Mouse (Mus musculus) hindbrain, embryonic 12.5 days (tissue): ENCODE measurements around the gene Dagla. TPM values are rescaled to one million over a fixed set of nuclear protein-coding genes. Genes with fewer than 3 reads are reported as not detected.

Experiments
- ATAC-seq: fragments of 200-750 bp; cut with Nextera tagmentation; 2 replicates; pipeline ENCODE4 v1.8.0; 2017; ENCODE audit warnings: moderate TSS enrichment; ENCODE audit not compliant: low FRiP score
- H3K27ac ChIP-seq: fragments of 300-500 bp; sonication (generic); 2 replicates; pipeline ENCODE4 v1.5.1; 2016; ENCODE audit warnings: mild to moderate bottlenecking
- H3K27me3 ChIP-seq: fragments of 300-500 bp; sonication (generic); 2 replicates; pipeline ENCODE4 v1.6.1; 2016; ENCODE audit warnings: mild to moderate bottlenecking
- H3K36me3 ChIP-seq: fragments of 300-500 bp; sonication (generic); 2 replicates; pipeline ENCODE4 v1.6.1; 2016; ENCODE audit warnings: mild to moderate bottlenecking
- H3K4me1 ChIP-seq: fragments of 300-500 bp; sonication (generic); 2 replicates; pipeline ENCODE4 v1.6.1; 2016
- H3K4me2 ChIP-seq: fragments of 300-500 bp; sonication (generic); replicated peaks from 2 replicates; pipeline ENCODE4 v1.6.1; 2016; ENCODE audit warnings: mild to moderate bottlenecking
- H3K4me3 ChIP-seq: fragments of 300-500 bp; sonication (generic); 2 replicates; pipeline ENCODE4 v1.5.1; 2016; ENCODE audit warnings: mild to moderate bottlenecking
- H3K9ac ChIP-seq: fragments of 300-500 bp; sonication (generic); 2 replicates; pipeline ENCODE4 v1.6.1; 2016; ENCODE audit warnings: mild to moderate bottlenecking, moderate library complexity
- H3K9me3 ChIP-seq: fragments of 300-500 bp; sonication (generic); replicated peaks from 2 replicates; pipeline ENCODE4 v1.6.1; 2016; ENCODE audit warnings: mild to moderate bottlenecking
- WGBS: fragments of 180-500 bp; shearing (Covaris S2); methylation state at CpG from one replicate; pipeline ENCODE4 v1.1.7; 2016; 5-methylcytosine and 5-hydroxymethylcytosine counted together
- polyA plus RNA-seq: library from polyadenylated mRNA; unstranded; fragments of >200 nt; fragmentation: Nextera tagmentation; extraction: Ambion mirVana; gene quantifications from 2 replicates; pipeline ENCODE4 v1.2.1, GENCODE M21; 2016

The Dagla gene
- polyA plus RNA-seq, 1 experiment from 2014 or later: 5.1 TPM

- Histone ChIP-seq H3K4me3 (peak within 1 kb of the TSS; percentile 82), H3K9ac (peak within 1 kb of the TSS; percentile 80), H3K27me3 (no peaks in the 10 kb centered on the region), H3K36me3 (peaks cover 49% of the 10 kb centered on the region), H3K27ac (peak within 1 kb of the TSS; percentile 73), H3K9me3 (no peaks in the 10 kb centered on the region), H3K4me2 (peak within 1 kb of the TSS; percentile 86), H3K4me1 (peaks cover 17% of the 10 kb centered on the region)
- under 1% methylated on average over 40 of the region's 40 CpGs for WGBS
- peak; percentile 92 for ATAC-seq
These were observed 100.6 kb downstream of the Dagla start, which contains the start of the genes Tmem258 and Fen1 for GRCm38 (mm10) chr19:10203848-10204615. Gene Tmem258 (plus strand): TSS chr19:10204014. Gene Fen1 (minus strand): TSS chr19:10204169.

GRCm38 (mm10) chr19:10203146-10203847 is 101.4 kb downstream of the Dagla start:
- peaks cover 17% of the 10 kb centered on the region for H3K4me1 ChIP-seq
- H3K27ac ChIP-seq: peak overlapping the region; percentile 73
- ATAC-seq: no peak; the same call in 1 of the 2 replicates
- peak overlapping the region; percentile 82 for H3K4me3 ChIP-seq
- peak overlapping the region; percentile 86 for H3K4me2 ChIP-seq
- H3K36me3 ChIP-seq: peaks cover 44% of the 10 kb centered on the region
- H3K27me3 ChIP-seq: no peaks in the 10 kb centered on the region
- no peaks in the 10 kb centered on the region for H3K9me3 ChIP-seq
- 3% methylated on average over 23 of the region's 23 CpGs for WGBS
- peak overlapping the region; percentile 80 for H3K9ac ChIP-seq

- Histone ChIP-seq H3K27me3 (no peaks in the 10 kb centered on the region), H3K4me3 (no peak overlapping the region), H3K36me3 (peaks cover 55% of the 10 kb centered on the region), H3K4me2 (no peak overlapping the region), H3K9me3 (no peaks in the 10 kb centered on the region), H3K4me1 (peaks cover 9% of the 10 kb centered on the region), H3K9ac (no peak overlapping the region), H3K27ac (no peak overlapping the region)
- ATAC-seq: peak; percentile 22
- WGBS: 30% methylated on average over 3 of the region's 3 CpGs
These were observed 106.0 kb downstream of the Dagla start for GRCm38 (mm10) chr19:10198723-10199122.

DNA sequence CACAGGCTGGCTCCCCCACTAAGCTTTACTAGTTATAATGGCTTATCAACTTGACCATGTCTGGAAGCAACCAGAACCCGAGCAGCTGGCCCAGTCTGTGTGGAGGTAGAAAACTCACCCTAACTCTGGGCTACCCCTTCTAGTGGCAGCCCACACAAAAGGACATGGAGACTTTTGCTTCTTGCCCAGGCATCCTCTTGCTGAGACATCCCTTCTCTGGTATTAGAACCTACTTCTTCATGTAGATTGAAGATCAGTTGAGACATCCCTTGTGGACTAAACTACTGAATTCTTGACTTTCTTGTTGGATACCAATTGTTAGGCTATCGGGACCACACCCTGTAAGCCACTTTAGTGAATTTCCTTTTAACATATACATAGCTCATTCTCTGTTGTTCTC is 106.4 kb downstream of the Dagla start:
- Histone ChIP-seq H3K9me3 (no peaks in the 10 kb centered on the region), H3K4me1 (peaks cover 8% of the 10 kb centered on the region), H3K9ac (no peak overlapping the region), H3K4me2 (no peak overlapping the region), H3K27me3 (no peaks in the 10 kb centered on the region), H3K36me3 (peaks cover 59% of the 10 kb centered on the region), H3K27ac (no peak overlapping the region), H3K4me3 (no peak overlapping the region)
- 93% methylated on average over 2 of the region's 2 CpGs for WGBS
- no peak for ATAC-seq

DNA sequence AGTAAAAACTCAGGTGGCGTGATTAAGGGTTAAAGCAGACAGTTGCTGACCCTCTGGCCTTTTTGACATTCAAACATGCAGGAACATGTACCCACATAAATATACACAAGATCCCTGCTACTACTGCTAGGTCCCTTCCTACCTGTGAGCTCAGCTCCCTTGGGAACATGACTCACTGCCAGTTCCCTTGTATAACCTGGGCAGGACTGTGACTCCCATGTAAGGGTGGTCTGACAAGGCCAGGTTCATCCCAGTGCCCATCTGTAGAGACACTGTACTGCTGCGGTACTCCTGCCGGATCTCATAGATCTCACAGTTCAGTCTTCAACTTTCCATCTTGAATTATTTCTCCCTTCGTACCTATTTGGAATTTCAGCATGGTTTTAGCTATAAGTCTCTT is 107.5 kb downstream of the Dagla start:
- no peak overlapping the region for H3K4me3 ChIP-seq
- H3K27ac ChIP-seq: no peak overlapping the region
- WGBS: 95% methylated on average over 4 of the region's 4 CpGs
- no peaks in the 10 kb centered on the region for H3K4me1 ChIP-seq
- no peaks in the 10 kb centered on the region for H3K27me3 ChIP-seq
- peaks cover 71% of the 10 kb centered on the region for H3K36me3 ChIP-seq
- no peak overlapping the region for H3K9ac ChIP-seq
- H3K9me3 ChIP-seq: no peaks in the 10 kb centered on the region
- H3K4me2 ChIP-seq: no peak overlapping the region
- no peak for ATAC-seq

Other genes with a start within 250 kb of the Dagla start
- 173 and 177 TPM in 2 replicates for gene Fads2, start 203.1 kb downstream of the Dagla start, polyA plus RNA-seq
- 175 and 183 TPM in 2 replicates for gene Fads1, start 122.0 kb downstream of the Dagla start, polyA plus RNA-seq
- gene Tmem258, start 100.9 kb downstream of the Dagla start, polyA plus RNA-seq: 313 and 342 TPM in 2 replicates
- gene Fen1, start 100.7 kb downstream of the Dagla start, polyA plus RNA-seq: 60.3 and 62.4 TPM in 2 replicates
- 1.3 and 1.9 TPM in 2 replicates for gene Myrf, start 64.1 kb downstream of the Dagla start, polyA plus RNA-seq
- gene Syt7, start 84.2 kb upstream of the Dagla start, polyA plus RNA-seq: 6.2 and 7.6 TPM in 2 replicates
- gene Lrrc10b, start 152.6 kb upstream of the Dagla start, polyA plus RNA-seq: 1.4 and 1.7 TPM in 2 replicates
- gene Ppp1r32, start 178.1 kb upstream of the Dagla start, polyA plus RNA-seq: 1.1 and 2.0 TPM in 2 replicates
- gene Cpsf7, start 220.4 kb upstream of the Dagla start, polyA plus RNA-seq: 57.1 and 61.4 TPM in 2 replicates
- 54.9 and 64.1 TPM in 2 replicates for gene Sdhaf2, start 221.3 kb upstream of the Dagla start, polyA plus RNA-seq